Mouse (Mus musculus) adrenal gland, adult 18-20 months (tissue): Measurements from ENCODE around the gene Lpcat3. TPM values are rescaled to one million over a fixed set of nuclear protein-coding genes. Genes with fewer than 3 reads are reported as not detected.
"Not testable (repeated sequence)": the region's sequence is repeated elsewhere in the genome, so short reads cannot be mapped to it uniquely, and the experiment has no call there.

Source experiments
- DNase-seq, 2 experiments: peaks; one replicate each; pipeline ENCODE4 v3.0.0; 2021 to 2022; ENCODE audit warnings: low spot score in 2 of 2
- total RNA-seq, 2 experiments: library from RNA; stranded (reverse); gene quantifications; 1 replicate in 1 of 2; 2 replicates in 1 of 2; pipeline ENCODE4 v1.2.3; 2021

Gene Lpcat3
- total RNA-seq, 2 experiments from 2014 or later = 92.9 to 108 TPM

DNA sequence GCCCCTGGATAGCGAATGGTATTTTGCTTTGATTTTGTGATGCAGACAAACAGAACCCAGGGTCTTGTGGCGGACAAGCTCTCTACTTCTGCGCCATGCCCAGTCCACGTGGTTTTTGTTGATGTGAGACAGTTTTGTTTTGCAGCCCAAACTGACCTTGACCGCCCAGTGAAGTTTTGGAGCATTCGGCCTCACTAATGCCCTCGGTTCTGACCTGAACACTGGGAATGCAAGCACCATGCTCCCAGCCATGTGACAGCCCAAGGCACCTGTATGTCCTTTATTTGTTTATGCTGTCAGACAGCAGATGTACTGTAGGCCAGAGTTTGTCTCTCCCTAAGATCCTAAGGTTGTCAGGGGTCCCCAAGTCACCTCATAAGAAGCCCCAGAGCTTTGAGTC is 11.8 kb downstream of the Lpcat3 start:
- no peak for DNase-seq

DNA sequence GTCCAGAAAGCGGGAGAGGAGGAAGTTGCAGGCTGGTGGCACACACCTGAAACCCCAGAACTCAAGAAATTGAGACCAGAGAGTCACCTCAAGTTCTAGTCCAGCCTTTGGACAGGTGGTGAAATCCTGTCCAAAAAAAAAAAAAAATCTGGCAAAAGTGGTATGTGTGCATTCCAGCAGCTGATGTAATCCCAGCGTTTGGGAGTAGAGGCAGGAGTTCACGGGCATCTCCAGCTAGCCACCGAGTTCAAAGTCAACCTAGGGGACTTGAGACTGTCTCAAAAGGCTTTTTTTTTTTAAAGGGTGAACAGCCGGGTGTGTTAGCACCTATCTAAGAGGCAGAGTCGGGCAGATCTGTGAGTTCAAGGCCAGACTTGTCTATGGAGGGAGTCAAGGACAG is 13.3 kb downstream of the Lpcat3 start:
- DNase-seq = no peak

DNA sequence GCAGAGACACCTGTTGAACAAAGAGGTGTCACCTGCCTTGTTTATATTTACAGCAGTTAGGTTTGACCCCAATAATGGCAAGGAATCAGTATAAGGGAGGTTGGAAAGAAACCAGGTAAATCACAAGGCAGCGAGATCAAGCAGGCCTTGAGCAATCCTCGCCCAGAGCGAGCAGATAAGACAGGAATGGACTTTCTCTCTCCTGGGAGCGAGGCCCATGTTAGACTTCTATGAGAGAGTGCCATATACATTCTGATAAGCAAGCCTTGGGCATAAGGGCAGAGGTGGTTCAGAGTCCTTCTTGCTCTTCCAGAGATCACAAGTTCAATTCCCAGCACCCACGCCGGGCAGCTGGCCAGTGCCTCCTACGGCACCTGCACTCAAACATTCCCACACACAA is 15.9 kb downstream of the Lpcat3 start:
- DNase-seq = no peak

DNA sequence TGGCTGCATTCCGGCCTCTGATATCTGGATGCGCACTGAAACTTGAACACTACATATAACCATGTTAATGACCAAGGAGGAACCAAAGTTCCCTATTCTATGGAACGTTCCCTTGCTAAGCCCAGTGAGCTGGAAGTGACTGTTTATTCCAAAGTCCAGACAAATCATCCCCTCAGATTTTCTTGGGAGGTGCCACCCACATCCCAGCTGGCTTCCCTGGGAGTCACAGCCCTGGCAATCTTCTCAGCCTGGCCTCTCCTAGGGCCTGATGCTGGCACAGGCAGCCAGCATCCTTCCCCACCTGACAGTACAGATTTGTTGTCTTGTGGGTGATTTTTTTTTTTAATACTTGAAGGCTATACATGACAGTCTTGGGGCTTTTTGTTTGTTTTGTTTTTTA is 16.7 kb downstream of the Lpcat3 start:
- no peak for DNase-seq

- not testable (repeated sequence) for DNase-seq
Observed at GRCm38 (mm10) chr6:124682291-124682690, 19.5 kb downstream of the Lpcat3 start.

DNA sequence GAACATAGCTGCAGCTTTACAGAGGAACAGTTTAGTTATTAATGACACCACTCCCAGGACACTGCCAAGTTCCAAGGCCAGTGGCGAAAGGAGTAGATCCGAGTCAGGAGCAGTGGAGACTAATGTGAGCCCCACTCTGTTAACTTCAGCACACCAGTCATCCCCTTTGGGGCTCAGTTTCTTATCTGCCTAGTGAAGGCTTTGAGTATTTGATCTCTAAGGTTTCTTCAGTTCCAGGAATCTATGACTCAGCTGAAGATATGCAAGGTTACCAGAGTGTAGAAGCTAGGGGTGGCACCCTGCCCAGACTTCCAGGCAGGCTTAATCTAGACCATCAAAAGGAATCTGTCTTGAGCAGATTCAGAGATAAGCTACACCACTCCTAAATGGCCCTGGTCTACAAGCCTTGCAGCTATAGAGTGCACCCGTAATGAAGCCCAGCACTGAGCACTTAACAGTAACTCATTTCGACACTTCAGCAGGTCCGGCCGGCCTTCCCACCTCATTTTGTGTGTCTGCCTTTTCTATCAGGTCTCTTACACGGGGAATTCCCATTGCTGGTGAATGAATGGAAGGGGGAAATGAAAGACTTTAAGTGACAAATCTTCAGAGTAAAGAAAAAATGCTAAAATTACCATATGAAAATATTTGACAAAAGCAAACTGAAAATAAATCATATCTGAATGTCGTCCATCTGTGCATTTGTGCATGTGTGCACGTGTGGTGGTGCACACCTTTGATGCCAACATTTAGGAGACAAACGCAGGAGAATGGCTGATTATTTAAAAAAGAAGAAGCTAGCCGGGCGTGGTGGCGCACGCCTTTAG is 21.0 kb downstream of the Lpcat3 start:
- DNase-seq = peak; percentile 47 to 61

DNA sequence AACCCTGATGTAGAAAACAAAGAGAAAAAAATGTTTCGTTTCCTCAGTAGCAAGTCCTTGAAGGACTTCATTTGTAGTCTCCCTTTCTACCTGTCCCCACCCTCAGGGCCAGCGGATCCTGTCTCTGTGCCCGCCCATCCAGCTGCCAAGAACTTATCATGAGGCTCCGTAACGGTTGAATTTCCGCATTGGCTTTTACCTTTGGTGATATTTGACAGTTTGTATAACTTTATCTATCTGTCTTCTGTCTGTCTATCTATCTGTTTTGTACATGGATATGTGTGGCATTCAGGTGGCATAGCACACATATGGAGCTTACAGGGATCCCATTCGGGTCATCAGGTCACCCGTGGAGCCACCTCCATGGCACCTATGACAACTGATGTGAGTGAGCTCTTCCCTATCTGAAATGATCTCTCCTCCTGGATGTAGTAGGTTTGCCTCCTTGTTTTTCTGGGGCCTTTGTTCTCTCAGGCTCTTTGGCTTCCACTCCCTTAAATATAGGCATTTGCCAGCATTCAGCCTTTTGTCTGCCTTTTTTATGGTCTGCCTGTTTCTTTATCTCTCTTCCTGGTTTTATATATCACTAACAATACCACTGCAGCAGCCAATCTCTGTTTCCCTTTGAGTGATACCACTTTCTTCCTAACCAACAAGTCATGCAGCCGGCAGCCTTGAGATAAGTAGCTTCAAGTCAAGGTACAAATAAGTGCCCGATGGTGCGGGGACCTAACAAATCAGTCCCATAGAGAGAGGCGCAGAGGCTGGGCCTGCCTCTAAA is 23.0 kb downstream of the Lpcat3 start:
- DNase-seq = no peak

GRCm38 (mm10) chr6:124686644-124687043 is 23.8 kb downstream of the Lpcat3 start:
- DNase-seq = not testable (repeated sequence)

DNA sequence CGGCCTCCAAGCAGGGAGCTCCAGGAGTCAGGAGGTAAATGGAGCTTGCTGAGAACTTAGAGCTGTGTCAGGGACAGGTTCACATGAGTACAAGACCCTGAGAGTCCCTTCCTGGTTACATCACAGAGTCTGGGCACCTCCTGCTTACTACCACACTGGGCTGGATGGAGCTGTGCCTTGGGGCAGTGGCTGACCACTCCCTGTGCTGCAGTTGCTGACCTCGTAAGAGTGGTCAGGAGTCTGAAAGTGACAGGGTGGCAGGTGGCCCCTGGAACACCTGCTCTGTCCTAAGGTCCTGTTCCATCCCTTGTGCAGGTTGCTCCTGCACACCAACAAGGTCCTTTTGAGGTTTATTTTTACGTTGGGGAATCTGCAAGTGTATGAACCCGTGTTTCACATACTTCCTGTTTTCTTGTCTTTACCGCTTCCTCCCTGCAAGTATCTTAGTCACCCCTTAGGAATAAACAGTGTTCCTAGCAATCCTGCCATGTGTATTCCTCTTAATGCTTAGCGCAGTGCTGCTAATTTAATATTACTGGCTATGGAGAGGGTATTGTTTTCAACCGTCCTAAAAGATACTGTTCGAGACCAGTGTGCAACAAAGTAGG is 25.4 kb downstream of the Lpcat3 start:
- DNase-seq = no peak

DNA sequence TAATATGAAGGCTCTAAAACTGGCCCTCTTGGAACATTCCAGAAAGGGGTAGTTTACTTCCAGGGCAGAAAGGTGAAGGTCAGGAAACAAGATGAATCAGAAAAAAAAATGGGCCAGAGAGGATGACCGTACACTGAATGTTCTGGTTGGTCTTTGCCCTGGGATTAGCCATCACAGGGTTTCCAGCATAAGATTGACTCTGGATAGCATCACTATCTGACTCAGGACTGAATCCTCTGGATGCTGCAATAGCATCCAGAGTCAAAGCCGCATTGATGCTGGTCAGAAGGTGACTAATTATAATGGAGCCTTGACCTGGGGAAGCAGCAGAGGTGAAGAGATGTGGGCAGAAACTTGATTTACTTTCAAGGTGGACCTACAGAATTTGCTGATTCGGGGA is 26.2 kb downstream of the Lpcat3 start:
- DNase-seq = no peak

- no peak for DNase-seq
Observed at GRCm38 (mm10) chr6:124690517-124690916, 27.7 kb downstream of the Lpcat3 start.

DNA sequence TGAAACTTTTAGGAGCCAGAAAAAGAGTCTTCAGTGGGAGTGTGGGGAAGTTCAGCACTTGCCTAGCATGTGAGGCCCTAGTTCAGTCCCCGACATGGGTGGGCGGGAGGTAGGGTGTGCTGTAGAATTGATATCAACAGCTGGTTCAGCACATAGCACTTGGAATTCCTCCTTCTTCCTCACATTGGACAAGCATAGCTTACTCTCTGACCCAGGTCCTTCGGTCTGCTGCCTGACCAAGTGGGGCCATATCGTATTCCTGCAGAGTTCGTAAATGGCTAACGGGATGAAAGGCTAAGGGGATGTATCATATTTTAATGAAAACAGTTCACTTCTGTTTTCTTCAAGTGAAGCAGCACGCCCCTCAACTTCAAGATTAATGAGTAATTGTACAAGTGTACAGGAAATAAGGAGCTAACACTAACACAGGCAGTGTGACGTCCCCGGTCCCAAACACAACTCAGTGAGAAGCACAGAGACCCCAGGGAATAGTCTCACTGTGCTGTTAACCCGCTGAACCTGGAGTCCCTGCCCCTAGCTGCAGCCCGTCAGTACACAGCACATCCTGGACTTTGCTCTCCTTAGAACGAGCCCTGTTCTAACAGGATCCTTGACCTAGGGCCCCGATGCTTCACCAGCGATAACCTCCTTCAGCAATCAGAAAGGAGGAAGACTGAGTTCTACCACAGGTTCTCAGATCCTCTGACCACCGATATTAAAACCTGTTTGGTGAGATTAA is 30.6 kb downstream of the Lpcat3 start:
- no peak for DNase-seq

- peak in 1 of 2 experiments; percentile 52 for DNase-seq
Observed at GRCm38 (mm10) chr6:124694166-124694955, 31.5 kb downstream of the Lpcat3 start.

DNA sequence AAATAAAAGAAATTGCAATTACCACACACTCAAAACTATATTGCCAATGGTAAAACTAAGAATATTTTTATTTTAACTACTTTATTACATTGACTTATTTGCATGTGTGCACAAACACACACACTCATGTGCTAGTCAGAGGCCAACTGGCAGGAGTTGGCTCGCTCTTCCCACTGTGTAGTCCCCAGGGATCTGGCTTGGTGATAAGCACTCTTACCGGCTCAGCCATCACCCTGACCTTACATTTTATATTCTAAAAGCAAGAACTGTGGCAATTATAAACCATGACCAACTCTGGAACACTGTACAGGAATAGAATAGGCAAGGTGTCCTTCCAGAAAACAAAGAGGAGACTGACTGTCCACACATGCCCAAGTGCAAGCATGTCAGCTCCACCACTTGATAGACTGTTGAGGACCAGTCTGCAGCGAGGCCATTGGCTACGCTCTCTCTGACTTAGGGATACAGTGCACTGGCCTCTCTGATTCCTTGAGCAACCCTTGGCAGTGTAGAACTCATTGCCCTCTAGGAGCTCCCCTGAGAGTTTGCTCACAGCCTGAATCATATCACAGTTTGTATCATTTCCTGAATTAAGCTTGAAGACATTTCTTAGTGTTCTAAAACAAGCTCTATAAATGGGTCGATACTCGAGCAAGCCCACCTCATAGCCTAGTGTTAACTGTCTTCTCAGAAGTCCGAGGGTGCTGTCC is 33.8 kb downstream of the Lpcat3 start:
- no peak for DNase-seq

- DNase-seq = no peak
Observed at GRCm38 (mm10) chr6:124698751-124699150, 35.9 kb downstream of the Lpcat3 start.

- DNase-seq = no peak
Observed at GRCm38 (mm10) chr6:124699366-124699765, 36.5 kb downstream of the Lpcat3 start.

- DNase-seq = peak; percentile 51 to 57
Observed at GRCm38 (mm10) chr6:124699962-124700610, 37.3 kb downstream of the Lpcat3 start.

GRCm38 (mm10) chr6:124701338-124701737 is 38.5 kb downstream of the Lpcat3 start:
- no peak for DNase-seq

DNA sequence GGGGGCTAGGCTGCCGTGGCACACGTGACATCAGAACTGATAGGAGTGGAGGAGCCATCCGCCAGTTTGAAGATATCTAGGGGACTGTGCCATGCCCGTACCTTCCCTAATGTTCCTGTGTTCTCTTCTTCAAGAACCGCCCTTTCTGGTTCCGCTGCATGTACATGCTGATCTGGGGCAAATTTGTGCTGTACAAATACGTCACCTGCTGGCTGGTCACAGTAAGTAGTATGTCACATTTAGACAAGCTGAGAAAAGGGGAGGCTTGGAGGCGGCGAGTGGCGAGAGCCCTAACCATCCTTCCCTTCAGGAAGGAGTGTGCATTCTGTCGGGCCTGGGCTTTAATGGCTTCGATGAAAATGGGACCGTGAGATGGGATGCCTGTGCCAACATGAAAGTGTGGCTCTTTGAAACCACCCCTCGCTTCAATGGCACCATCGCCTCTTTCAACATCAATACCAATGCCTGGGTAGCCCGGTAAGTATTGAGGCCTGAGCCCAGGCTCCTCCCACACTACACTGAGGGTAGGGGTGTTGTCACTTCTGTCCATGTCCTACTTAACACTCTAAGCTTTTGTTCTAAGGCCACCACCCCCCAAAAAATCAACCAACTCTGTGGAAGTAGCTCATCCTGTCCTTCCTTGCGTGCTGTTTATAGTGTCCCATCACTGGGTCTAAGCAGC is 39.4 kb downstream of the Lpcat3 start:
- DNase-seq = no peak
